Mouse (Mus musculus): ENCODE data around the gene Smarcd3.

DNA sequence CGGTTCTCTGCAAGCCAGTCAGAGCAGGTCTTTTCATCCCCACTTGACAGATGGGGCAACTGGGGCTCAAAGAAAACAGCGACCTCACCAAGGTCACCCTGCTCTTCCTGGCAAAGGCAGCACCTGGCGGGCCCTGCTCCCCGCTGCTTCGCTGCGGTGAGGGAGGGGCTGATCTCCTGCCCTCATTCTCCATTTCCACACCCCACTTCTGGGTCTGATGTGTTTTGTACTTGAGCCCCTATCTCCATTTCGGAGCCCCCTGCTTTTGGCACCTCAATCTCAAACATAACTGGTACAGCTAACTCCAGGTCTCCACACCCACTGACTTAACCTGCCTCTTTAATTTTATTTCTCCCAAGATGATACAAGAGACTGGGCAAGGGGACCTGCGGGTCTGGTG is 25.1 kb downstream of the Smarcd3 start:
- TF ChIP-seq CTCF (IDR thresholded peaks at IDR 0.05; ENCODE audit: control insufficient read depth, insufficient read depth, insufficient read length) = no peak
- TF ChIP-seq USF1 (IDR thresholded peaks at IDR 0.05; ENCODE audit: low read depth) = no peak
- no peak for TF ChIP-seq MYOD1 (IDR thresholded peaks at IDR 0.05; ENCODE audit: control insufficient read depth, insufficient read length, low read depth)
- TF ChIP-seq MAX (IDR thresholded peaks at IDR 0.05) = no peak

Measured in C2C12 (cell line).